Mouse (Mus musculus): ENCODE measurements at regions not wholly inside any gene's neighbourhood (a gene's known extent, or its start where the extent isn't known, plus 50 kb on each side); places are given as distances from the start of the nearest gene placed in this dataset.

- no peak for ATAC-seq (replicated peaks; ENCODE audit: low FRiP score, low TSS enrichment, poor library complexity, severe bottlenecking)
Observed at GRCm38 (mm10) chr2:172690931-172691651, 141.7 kb downstream of the Tfap2c start.

GRCm38 (mm10) chr2:172698961-172699360 lies 149.6 kb downstream of the Tfap2c start:
- ATAC-seq (replicated peaks; ENCODE audit: low FRiP score, low TSS enrichment, poor library complexity, severe bottlenecking) = no peak

GRCm38 (mm10) chr2:172699654-172700053 lies 150.3 kb downstream of the Tfap2c start:
- ATAC-seq (replicated peaks; ENCODE audit: low FRiP score, low TSS enrichment, poor library complexity, severe bottlenecking) = no peak

GRCm38 (mm10) chr2:172710641-172711040 lies 161.2 kb downstream of the Tfap2c start:
- ATAC-seq (replicated peaks; ENCODE audit: low FRiP score, low TSS enrichment, poor library complexity, severe bottlenecking) = no peak

GRCm38 (mm10) chr2:172726701-172727100 lies 177.3 kb downstream of the Tfap2c start:
- ATAC-seq (replicated peaks; ENCODE audit: low FRiP score, low TSS enrichment, poor library complexity, severe bottlenecking) = no peak

GRCm38 (mm10) chr2:172727576-172727975 lies 178.2 kb downstream of the Tfap2c start:
- no peak for ATAC-seq (replicated peaks; ENCODE audit: low FRiP score, low TSS enrichment, poor library complexity, severe bottlenecking)

- ATAC-seq (replicated peaks; ENCODE audit: low FRiP score, low TSS enrichment, poor library complexity, severe bottlenecking) = no peak
Observed at GRCm38 (mm10) chr2:172728240-172728821, 178.9 kb downstream of the Tfap2c start.

- ATAC-seq (replicated peaks; ENCODE audit: low FRiP score, low TSS enrichment, poor library complexity, severe bottlenecking) = no peak
Observed at GRCm38 (mm10) chr2:172729151-172729550, 179.8 kb downstream of the Tfap2c start.

GRCm38 (mm10) chr2:172729741-172730140 lies 180.3 kb downstream of the Tfap2c start:
- ATAC-seq (replicated peaks; ENCODE audit: low FRiP score, low TSS enrichment, poor library complexity, severe bottlenecking) = no peak

- peak; percentile 61 for ATAC-seq (replicated peaks; ENCODE audit: low FRiP score, low TSS enrichment, poor library complexity, severe bottlenecking)
Observed at GRCm38 (mm10) chr2:172731408-172731807, 182.0 kb downstream of the Tfap2c start.

- ATAC-seq (replicated peaks; ENCODE audit: low FRiP score, low TSS enrichment, poor library complexity, severe bottlenecking) = no peak
Observed at GRCm38 (mm10) chr2:172732453-172733210, 183.2 kb downstream of the Tfap2c start.

GRCm38 (mm10) chr2:172733403-172733995 lies 184.1 kb downstream of the Tfap2c start:
- no peak for ATAC-seq (replicated peaks; ENCODE audit: low FRiP score, low TSS enrichment, poor library complexity, severe bottlenecking)

GRCm38 (mm10) chr2:172735621-172736020 lies 186.2 kb downstream of the Tfap2c start:
- ATAC-seq (replicated peaks; ENCODE audit: low FRiP score, low TSS enrichment, poor library complexity, severe bottlenecking) = no peak

- ATAC-seq (replicated peaks; ENCODE audit: low FRiP score, low TSS enrichment, poor library complexity, severe bottlenecking) = peak; percentile 75
Observed at GRCm38 (mm10) chr2:172739041-172739491, 189.7 kb downstream of the Tfap2c start.

GRCm38 (mm10) chr2:172739529-172739928 lies 190.1 kb downstream of the Tfap2c start:
- ATAC-seq (replicated peaks; ENCODE audit: low FRiP score, low TSS enrichment, poor library complexity, severe bottlenecking) = peak; percentile 77

- ATAC-seq (replicated peaks; ENCODE audit: low FRiP score, low TSS enrichment, poor library complexity, severe bottlenecking) = no peak
Observed at GRCm38 (mm10) chr2:172751364-172751763, 188.8 kb downstream of the Bmp7 start.

- ATAC-seq (replicated peaks; ENCODE audit: low FRiP score, low TSS enrichment, poor library complexity, severe bottlenecking) = peak; percentile 88
Observed at GRCm38 (mm10) chr2:172755686-172756471, 184.2 kb downstream of the Bmp7 start.

- ATAC-seq (replicated peaks; ENCODE audit: low FRiP score, low TSS enrichment, poor library complexity, severe bottlenecking) = no peak
Observed at GRCm38 (mm10) chr2:172756472-172756860, 183.7 kb downstream of the Bmp7 start.

GRCm38 (mm10) chr2:172758497-172758896 lies 181.6 kb downstream of the Bmp7 start:
- ATAC-seq (replicated peaks; ENCODE audit: low FRiP score, low TSS enrichment, poor library complexity, severe bottlenecking) = no peak

All from megakaryocyte-erythroid progenitor cell, adult 5-6 weeks (primary cell).